Mouse (Mus musculus): Measurements from ENCODE around the gene Gabbr1. TPM values are rescaled to one million over a fixed set of nuclear protein-coding genes. Genes with fewer than 3 reads are reported as not detected.

Gene Gabbr1
- total RNA-seq, 1 experiment from 2014 or later = 46.0 TPM

- DNase-seq = no peak
These were observed 1.0 kb upstream of the Gabbr1 start for GRCm38 (mm10) chr17:37044651-37045244.

- DNase-seq = peak; percentile 74
These were observed 746 bp downstream of the Gabbr1 start for GRCm38 (mm10) chr17:37046312-37047112.

- DNase-seq = no peak
These were observed 1.7 kb downstream of the Gabbr1 start for GRCm38 (mm10) chr17:37047332-37047976.

- DNase-seq = no peak
These were observed 2.2 kb downstream of the Gabbr1 start for GRCm38 (mm10) chr17:37047981-37048380.

- no peak for DNase-seq
These were observed 2.6 kb downstream of the Gabbr1 start for GRCm38 (mm10) chr17:37048383-37048782.

GRCm38 (mm10) chr17:37049570-37050310, 4.0 kb downstream of the Gabbr1 start:
- peak; percentile 79 for DNase-seq

GRCm38 (mm10) chr17:37050399-37050798, 4.6 kb downstream of the Gabbr1 start:
- peak; percentile 87 for DNase-seq

GRCm38 (mm10) chr17:37050876-37051275, 5.1 kb downstream of the Gabbr1 start:
- no peak for DNase-seq

- DNase-seq = no peak
These were observed 6.0 kb downstream of the Gabbr1 start for GRCm38 (mm10) chr17:37051745-37052144.

- DNase-seq = no peak
These were observed 11.2 kb downstream of the Gabbr1 start for GRCm38 (mm10) chr17:37056957-37057356.

- no peak for DNase-seq
These were observed 15.7 kb downstream of the Gabbr1 start for GRCm38 (mm10) chr17:37061435-37061834.

GRCm38 (mm10) chr17:37062101-37062641, 16.4 kb downstream of the Gabbr1 start:
- no peak for DNase-seq

GRCm38 (mm10) chr17:37063063-37063462, 17.3 kb downstream of the Gabbr1 start:
- DNase-seq = no peak

- no peak for DNase-seq
These were observed 18.1 kb downstream of the Gabbr1 start for GRCm38 (mm10) chr17:37063686-37064495.

- DNase-seq = no peak
These were observed 20.2 kb downstream of the Gabbr1 start for GRCm38 (mm10) chr17:37065993-37066392.

- no peak for DNase-seq
These were observed 22.1 kb downstream of the Gabbr1 start for GRCm38 (mm10) chr17:37067861-37068260.

GRCm38 (mm10) chr17:37070121-37070520, 24.4 kb downstream of the Gabbr1 start:
- DNase-seq = no peak

- no peak for DNase-seq
These were observed 26.4 kb downstream of the Gabbr1 start for GRCm38 (mm10) chr17:37072080-37072729.

GRCm38 (mm10) chr17:37072730-37073276, 27.0 kb downstream of the Gabbr1 start:
- DNase-seq = no peak

- no peak for DNase-seq
These were observed 29.4 kb downstream of the Gabbr1 start for GRCm38 (mm10) chr17:37075181-37075580.

GRCm38 (mm10) chr17:37075766-37076165, 30.0 kb downstream of the Gabbr1 start:
- DNase-seq = no peak
